Mouse (Mus musculus) stomach, embryonic 16.5 days (tissue): Measurements from ENCODE around the gene Cdc42ep1. TPM values are rescaled to one million over a fixed set of nuclear protein-coding genes. Genes with fewer than 3 reads are reported as not detected.
A peak's percentile ranks its signal among the peaks of the same experiment; 100 is the strongest.
"Not testable (repeated sequence)": the region's sequence is repeated elsewhere in the genome, so short reads cannot be mapped to it uniquely, and the experiment has no call there.

Experiments used
- ATAC-seq: fragments of 200-750 bp; cut with Nextera tagmentation; 2 replicates; pipeline ENCODE4 v1.8.0; 2017; ENCODE audit warnings: moderate number of reproducible peaks, moderate TSS enrichment; ENCODE audit not compliant: insufficient read depth, low FRiP score
- H3K27ac ChIP-seq: fragments of 300-500 bp; sonication (generic); 2 replicates; pipeline ENCODE4 v1.5.1; 2014; ENCODE audit warnings: low read length
- H3K27me3 ChIP-seq: fragments of 300-500 bp; sonication (generic); 2 replicates; pipeline ENCODE4 v1.6.1; 2014; ENCODE audit warnings: low read length, control low read depth, mixed read lengths; ENCODE audit not compliant: control insufficient read depth, insufficient read depth
- H3K36me3 ChIP-seq: fragments of 300-500 bp; sonication (generic); 2 replicates; pipeline ENCODE4 v1.6.1; 2014; ENCODE audit warnings: low read length; ENCODE audit not compliant: control insufficient read depth, insufficient read depth
- H3K4me1 ChIP-seq: fragments of 300-500 bp; sonication (generic); 2 replicates; pipeline ENCODE4 v1.6.1; 2014; ENCODE audit warnings: low read length, control low read depth, mixed read lengths; ENCODE audit not compliant: control insufficient read depth, insufficient read depth
- H3K4me2 ChIP-seq: fragments of 300-500 bp; sonication (generic); 2 replicates; pipeline ENCODE4 v1.6.1; 2014; ENCODE audit warnings: low read depth, low read length, mixed read lengths
- H3K4me3 ChIP-seq: fragments of 300-500 bp; sonication (generic); replicated peaks from 2 replicates; pipeline ENCODE4 v1.5.1; 2014; ENCODE audit warnings: mild to moderate bottlenecking, low read length
- H3K9ac ChIP-seq: fragments of 300-500 bp; sonication (generic); 2 replicates; pipeline ENCODE4 v1.6.1; 2014; ENCODE audit warnings: low read length
- H3K9me3 ChIP-seq: fragments of 300-500 bp; sonication (generic); replicated peaks from 2 replicates; pipeline ENCODE4 v1.6.1; 2016; ENCODE audit warnings: low read length, control low read depth; ENCODE audit not compliant: control insufficient read depth
- WGBS: fragments of 180-500 bp; shearing (Covaris S2); extraction: QIAGEN DNeasy Blood & Tissue Kit; methylation state at CpG from one replicate; pipeline ENCODE4 v1.1.7; 2014; 5-methylcytosine and 5-hydroxymethylcytosine counted together
- polyA plus RNA-seq: library from polyadenylated mRNA; unstranded; fragments of >200 nt; fragmentation: Nextera tagmentation; extraction: Ambion mirVana; gene quantifications from 2 replicates; pipeline ENCODE4 v1.2.1, GENCODE M21; 2015

Gene Cdc42ep1
- polyA plus RNA-seq, 1 experiment from 2014 or later: 47.9 TPM

- H3K9ac ChIP-seq: peak overlapping the region; percentile 85
- peaks cover 65% of the 10 kb centered on the region for H3K4me1 ChIP-seq
- H3K27me3 ChIP-seq: no peaks in the 10 kb centered on the region
- peaks cover 12% of the 10 kb centered on the region; the same call in 1 of the 2 replicates for H3K36me3 ChIP-seq
- H3K4me3 ChIP-seq: peak overlapping the region; percentile 80
- 24% methylated on average over 9 of the region's 9 CpGs for WGBS
- H3K9me3 ChIP-seq: no peaks in the 10 kb centered on the region
- ATAC-seq: peak; percentile 14; the same call in 1 of the 2 replicates
- H3K27ac ChIP-seq: peak overlapping the region; percentile 96
- H3K4me2 ChIP-seq: peak overlapping the region; percentile 73
These were observed 2.4 kb downstream of the Cdc42ep1 start for GRCm38 (mm10) chr15:78844791-78845190.

- H3K9ac ChIP-seq: peak overlapping the region; percentile 85
These were observed 2.9 kb downstream of the Cdc42ep1 start for GRCm38 (mm10) chr15:78845321-78845720.

DNA sequence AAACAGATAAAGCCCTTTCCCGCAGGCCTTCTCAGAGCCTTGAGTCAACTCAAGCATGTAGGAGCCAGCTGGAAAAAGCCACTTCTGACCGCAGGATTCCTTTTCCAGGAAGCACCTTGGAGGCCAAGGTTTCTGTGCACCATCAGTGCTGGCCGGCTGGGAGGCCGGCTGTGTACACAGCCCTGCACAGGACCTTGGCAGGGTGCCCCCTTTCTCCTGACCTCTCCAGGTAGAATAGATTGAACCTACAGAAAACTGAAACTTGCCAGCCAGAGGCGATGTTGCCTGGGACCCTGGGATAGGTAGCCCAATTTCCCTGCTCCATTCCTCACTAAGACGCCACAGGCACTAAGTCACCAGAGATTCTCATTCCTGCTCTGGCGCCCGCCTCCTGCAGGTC lies 3.4 kb downstream of the Cdc42ep1 start:
- H3K9me3 ChIP-seq: no peaks in the 10 kb centered on the region
- peak overlapping the region; percentile 85 for H3K9ac ChIP-seq
- H3K4me3 ChIP-seq: peak overlapping the region; percentile 80; the same call in 1 of the 2 replicates
- no peaks in the 10 kb centered on the region for H3K27me3 ChIP-seq
- H3K27ac ChIP-seq: peak overlapping the region; percentile 96
- peaks cover 60% of the 10 kb centered on the region for H3K4me1 ChIP-seq
- WGBS: 61% methylated on average over 8 of the region's 8 CpGs
- H3K36me3 ChIP-seq: peaks cover 12% of the 10 kb centered on the region; the same call in 1 of the 2 replicates
- peak overlapping the region; percentile 73 for H3K4me2 ChIP-seq
- ATAC-seq: no peak

More at GRCm38 (mm10) chr15:78845321-78845720, 2.9 kb downstream of the Cdc42ep1 start:
- Histone ChIP-seq H3K27ac (peak overlapping the region; percentile 96), H3K4me3 (peak overlapping the region; percentile 80), H3K36me3 (peaks cover 12% of the 10 kb centered on the region; the same call in 1 of the 2 replicates), H3K27me3 (no peaks in the 10 kb centered on the region), H3K9me3 (no peaks in the 10 kb centered on the region), H3K4me2 (peak overlapping the region; percentile 73), H3K4me1 (peaks cover 60% of the 10 kb centered on the region)
- 45% methylated on average over 11 of the region's 11 CpGs for WGBS
- peak; percentile 21; the same call in 1 of the 2 replicates for ATAC-seq

GRCm38 (mm10) chr15:78846352-78846751 lies 3.9 kb downstream of the Cdc42ep1 start:
- no peaks in the 10 kb centered on the region for H3K27me3 ChIP-seq
- H3K27ac ChIP-seq: peak overlapping the region; percentile 96
- H3K4me2 ChIP-seq: peak overlapping the region; percentile 73; the same call in 1 of the 2 replicates
- peaks cover 60% of the 10 kb centered on the region for H3K4me1 ChIP-seq
- peaks cover 12% of the 10 kb centered on the region; the same call in 1 of the 2 replicates for H3K36me3 ChIP-seq
- H3K9me3 ChIP-seq: no peaks in the 10 kb centered on the region
- ATAC-seq: no peak
- H3K9ac ChIP-seq: peak overlapping the region; percentile 85; the same call in 1 of the 2 replicates
- 66% methylated on average over 8 of the region's 8 CpGs for WGBS
- H3K4me3 ChIP-seq: no peak overlapping the region

GRCm38 (mm10) chr15:78846805-78847204 lies 4.4 kb downstream of the Cdc42ep1 start:
- H3K4me3 ChIP-seq, H3K9me3 ChIP-seq, H3K4me2 ChIP-seq, ATAC-seq, H3K27me3 ChIP-seq, H3K9ac ChIP-seq: not testable (repeated sequence)
- peaks cover 12% of the 10 kb centered on the region; the same call in 1 of the 2 replicates for H3K36me3 ChIP-seq
- peak overlapping the region; percentile 96 for H3K27ac ChIP-seq
- H3K4me1 ChIP-seq: peaks cover 60% of the 10 kb centered on the region
- 69% methylated on average over 7 of the region's 7 CpGs for WGBS

GRCm38 (mm10) chr15:78848467-78848866 lies 6.0 kb downstream of the Cdc42ep1 start:
- 26% methylated on average over 5 of the region's 5 CpGs for WGBS
- ATAC-seq: no peak
- H3K27ac ChIP-seq: peak overlapping the region; percentile 91

DNA sequence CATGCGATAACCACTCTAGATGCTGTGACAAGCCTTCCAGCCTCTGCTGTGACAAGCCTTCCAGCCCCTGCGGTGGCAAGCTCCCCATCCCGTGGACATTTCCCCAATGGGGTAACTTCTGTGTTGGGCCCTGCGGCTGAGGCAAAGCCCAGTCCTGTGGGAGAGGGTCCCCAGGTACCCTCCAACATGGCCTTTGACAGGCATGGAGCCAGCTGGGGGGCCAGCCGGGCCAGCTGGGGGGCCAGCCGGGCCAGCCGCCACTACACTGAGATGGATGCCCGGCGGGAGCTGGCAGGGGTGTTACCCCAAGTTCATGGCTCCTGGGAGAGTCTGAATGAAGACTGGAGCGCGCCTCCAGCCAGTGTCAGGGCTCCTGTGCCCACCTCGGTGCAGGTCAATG lies 7.1 kb downstream of the Cdc42ep1 start:
- ATAC-seq: no peak
- H3K4me1 ChIP-seq: peaks cover 51% of the 10 kb centered on the region

More at GRCm38 (mm10) chr15:78848467-78848866, 6.0 kb downstream of the Cdc42ep1 start:
- Histone ChIP-seq H3K9ac (0 out of 2 replicates have a peak overlapping the region, but pooled peaks have one; percentile 22), H3K9me3 (no peaks in the 10 kb centered on the region), H3K27me3 (no peaks in the 10 kb centered on the region), H3K4me3 (no peak overlapping the region), H3K36me3 (peaks cover 12% of the 10 kb centered on the region; the same call in 1 of the 2 replicates), H3K4me1 (peaks cover 58% of the 10 kb centered on the region), H3K4me2 (no peak overlapping the region)

GRCm38 (mm10) chr15:78850059-78850824 lies 7.8 kb downstream of the Cdc42ep1 start:
- ATAC-seq: peak; percentile 80
- Histone ChIP-seq H3K4me3 (no peak overlapping the region), H3K9me3 (no peaks in the 10 kb centered on the region), H3K27me3 (no peaks in the 10 kb centered on the region), H3K27ac (peak overlapping the region; percentile 91), H3K4me1 (peaks cover 44% of the 10 kb centered on the region), H3K4me2 (no peak overlapping the region), H3K9ac (peak overlapping the region; percentile 39; the same call in 1 of the 2 replicates), H3K36me3 (peaks cover 12% of the 10 kb centered on the region; the same call in 1 of the 2 replicates)
- 47% methylated on average over 15 of the region's 15 CpGs for WGBS

More for the DNA sequence above, 7.1 kb downstream of the Cdc42ep1 start:
- H3K9ac ChIP-seq: 0 out of 2 replicates have a peak overlapping the region, but pooled peaks have one; percentile 6
- peak overlapping the region; percentile 91 for H3K27ac ChIP-seq
- H3K36me3 ChIP-seq: peaks cover 12% of the 10 kb centered on the region; the same call in 1 of the 2 replicates
- no peaks in the 10 kb centered on the region for H3K27me3 ChIP-seq
- no peak overlapping the region for H3K4me2 ChIP-seq
- H3K4me3 ChIP-seq: no peak overlapping the region
- no peaks in the 10 kb centered on the region for H3K9me3 ChIP-seq
- WGBS: 71% methylated on average over 12 of the region's 12 CpGs

- Histone ChIP-seq H3K4me1 (peaks cover 38% of the 10 kb centered on the region), H3K4me3 (no peak overlapping the region), H3K4me2 (no peak overlapping the region), H3K27me3 (no peaks in the 10 kb centered on the region), H3K9me3 (no peaks in the 10 kb centered on the region), H3K36me3 (peaks cover 12% of the 10 kb centered on the region; the same call in 1 of the 2 replicates), H3K27ac (peak overlapping the region; percentile 91), H3K9ac (peak overlapping the region; percentile 42; the same call in 1 of the 2 replicates)
- 57% methylated on average over 6 of the region's 6 CpGs for WGBS
- no peak for ATAC-seq
These were observed 8.5 kb downstream of the Cdc42ep1 start for GRCm38 (mm10) chr15:78850944-78851343.
